Mouse (Mus musculus): ENCODE results near the gene Plxnc1.

DNA sequence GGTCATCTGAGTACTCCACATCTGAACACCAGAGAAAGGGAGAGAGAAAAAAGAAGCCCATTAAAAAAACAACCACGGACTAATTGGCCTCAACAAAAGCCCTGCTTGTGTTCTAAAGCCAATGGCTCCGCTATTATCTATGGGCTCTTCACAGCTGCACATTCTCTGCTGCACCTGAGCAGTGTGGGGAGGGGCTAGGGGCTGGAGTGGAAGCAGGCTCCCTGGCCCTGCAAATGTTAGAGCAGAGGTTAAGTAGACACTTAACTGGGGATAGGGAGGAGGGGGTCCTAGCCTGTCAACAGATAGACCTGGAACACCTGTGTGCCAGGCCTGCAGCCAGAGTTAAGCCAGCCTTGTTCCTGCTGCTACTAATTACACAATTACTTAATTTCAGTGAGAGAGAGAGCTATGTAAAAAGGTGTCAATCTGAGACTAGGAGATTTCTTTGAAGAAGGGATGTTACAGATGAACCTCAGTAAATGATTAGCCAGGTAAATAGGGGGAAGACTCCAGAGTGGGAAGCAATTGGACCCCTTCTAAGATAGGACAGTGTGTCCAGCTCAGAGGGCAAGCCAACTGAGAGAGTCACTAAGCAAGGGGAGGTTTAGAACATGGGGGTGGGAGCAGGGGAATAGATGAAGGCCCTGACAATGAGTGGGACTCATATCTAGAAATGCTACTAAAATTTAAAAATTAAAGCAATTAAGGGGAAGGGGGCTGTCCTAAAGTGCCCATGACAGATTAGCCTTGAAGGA, 145.0 kb downstream of the Plxnc1 start:
- TF ChIP-seq CTCF (IDR thresholded peaks at IDR 0.05; ENCODE audit: low read depth, low read length) (no peak), POLR2A (IDR thresholded peaks at IDR 0.05; ENCODE audit: borderline replicate concordance, low read depth, low read length) (no peak)

Data from bone marrow macrophage, adult 2 months (primary cell).